Mouse (Mus musculus): ENCODE measurements around the gene Slc35f4.

DNA sequence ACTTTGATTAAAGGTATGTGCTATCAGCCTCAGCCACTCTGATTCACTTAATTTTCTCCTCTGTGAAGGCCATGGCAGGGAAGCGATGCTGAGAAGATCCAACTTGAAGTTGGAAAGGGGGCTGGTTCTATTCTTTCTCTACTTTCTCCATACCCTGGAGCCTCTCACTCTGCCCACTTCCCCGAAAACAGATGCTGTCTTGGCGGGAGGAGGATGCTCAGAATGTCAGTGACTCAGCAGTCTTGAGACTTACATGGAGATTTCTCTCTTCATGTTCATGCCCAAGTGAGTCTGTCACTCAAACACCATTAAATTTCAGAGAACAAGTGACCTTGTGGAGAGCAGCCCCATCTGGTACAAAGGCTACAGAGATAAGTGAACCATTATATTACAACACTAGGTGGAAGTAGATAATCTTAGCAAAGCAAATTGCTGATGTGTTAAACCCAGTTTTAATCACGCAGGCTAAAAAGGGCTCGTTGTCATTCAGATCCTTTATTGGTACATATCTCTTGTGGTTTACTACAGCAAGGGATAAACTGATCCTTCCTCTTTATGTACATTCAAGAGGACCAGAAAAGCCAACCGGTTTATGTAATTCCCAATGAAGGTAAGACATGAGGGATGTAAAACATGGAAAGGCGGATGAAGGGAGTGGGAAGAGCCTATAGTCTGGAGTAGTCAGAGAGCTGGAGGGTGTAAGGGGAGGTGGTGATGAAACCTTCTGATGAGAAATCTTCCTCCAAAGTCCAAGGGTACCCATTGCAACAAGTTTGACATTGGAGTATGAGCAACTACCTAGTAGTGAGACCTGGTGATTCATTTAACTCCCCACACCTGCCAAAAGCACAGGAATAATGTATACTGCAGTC, 241.8 kb downstream of the Slc35f4 start:
- no peak for TF ChIP-seq CTCF (IDR thresholded peaks at IDR 0.05; ENCODE audit: borderline replicate concordance, insufficient read depth, low read depth, low read length)
- no peak for TF ChIP-seq POLR2A (IDR thresholded peaks at IDR 0.05; ENCODE audit: borderline replicate concordance, insufficient read depth, low read length)
